Mouse (Mus musculus) MEL (cell line): ENCODE results near the gene Pgpep1l. TPM values are rescaled to one million over a fixed set of nuclear protein-coding genes. Genes with fewer than 3 reads are reported as not detected.

Source experiments
- DNase-seq: peaks from one replicate; pipeline ENCODE4 v3.0.0; 2011; ENCODE audit warnings: low read depth, low spot score
- H3K27ac ChIP-seq: 2 replicates; pipeline ENCODE4 v1.5.1; 2012; ENCODE audit warnings: low read depth, mild to moderate bottlenecking, control low read depth, low read length, moderate library complexity; ENCODE audit not compliant: control insufficient read depth
- H3K27me3 ChIP-seq, 2 experiments: fragments of 150-350 bp in 1 of 2; sonication (generic) in 1 of 2; 2 replicates each; pipeline ENCODE4 v1.6.1; 2012; ENCODE audit warnings: low read length in 2 of 2, mild to moderate bottlenecking in 2 of 2, improper control_type of control experiment in 1 of 2, moderate library complexity in 1 of 2; ENCODE audit not compliant: insufficient read depth in 2 of 2, control insufficient read depth in 1 of 2
- H3K36me3 ChIP-seq, 2 experiments: 2 replicates each; pipeline ENCODE4 v1.6.1; 2012 to 2014; ENCODE audit warnings: low read length in 2 of 2, improper control_type of control experiment in 1 of 2, inconsistent platforms in 1 of 2, mild to moderate bottlenecking in 1 of 2; ENCODE audit not compliant: insufficient read depth in 2 of 2, control insufficient read depth in 1 of 2
- H3K4me1 ChIP-seq, 2 experiments: fragments of 150-350 bp in 1 of 2; sonication (generic) in 1 of 2; 2 replicates each; pipeline ENCODE4 v1.6.1; 2012; ENCODE audit warnings: low read length in 2 of 2, improper control_type of control experiment in 1 of 2, mild to moderate bottlenecking in 1 of 2; ENCODE audit not compliant: insufficient read depth in 2 of 2, control insufficient read depth in 1 of 2
- H3K4me3 ChIP-seq, 2 experiments: fragments of 150-350 bp in 1 of 2; sonication (generic) in 1 of 2; 2 replicates each; pipeline ENCODE4 v1.5.1; 2012; ENCODE audit warnings: low read depth in 2 of 2, low read length in 2 of 2, mild to moderate bottlenecking in 2 of 2, moderate library complexity in 2 of 2, control low read depth in 1 of 2, improper control_type of control experiment in 1 of 2; ENCODE audit not compliant: control insufficient read depth in 1 of 2, insufficient read depth in 1 of 2
- H3K79me2 ChIP-seq: 2 replicates; pipeline ENCODE4 v1.6.1; 2012; ENCODE audit warnings: mild to moderate bottlenecking, low read length, moderate library complexity; ENCODE audit not compliant: control insufficient read depth, poor library complexity, insufficient read depth
- H3K9ac ChIP-seq: 2 replicates; pipeline ENCODE4 v1.6.1; 2012; ENCODE audit warnings: low read depth, mild to moderate bottlenecking, control low read depth, low read length, moderate library complexity; ENCODE audit not compliant: control insufficient read depth, poor library complexity, severe bottlenecking
- H3K9me3 ChIP-seq: fragments of 150-350 bp; sonication (generic); replicated peaks from 2 replicates; pipeline ENCODE4 v1.6.1; 2012; ENCODE audit warnings: mild to moderate bottlenecking, low read length, improper control_type of control experiment, moderate library complexity; ENCODE audit not compliant: insufficient read depth
- BHLHE40 ChIP-seq: IDR thresholded peaks from 2 replicates; pipeline ENCODE4 v1.6.1; 2012; ENCODE audit warnings: low read depth, mild to moderate bottlenecking, inconsistent platforms, low read length, improper control_type of control experiment, borderline replicate concordance
- CHD2 ChIP-seq: IDR thresholded peaks from 2 replicates; pipeline ENCODE4 v1.6.1; 2011; ENCODE audit warnings: low read length, improper control_type of control experiment
- CTCF ChIP-seq, 3 experiments: IDR thresholded peaks in 2 of 3; conservative IDR thresholded peaks in 1 of 3; 2 replicates each; pipeline ENCODE4 v1.5.1; 2011 to 2012; ENCODE audit warnings: low read length in 3 of 3, low read depth in 2 of 3, mild to moderate bottlenecking in 2 of 3, improper control_type of control experiment in 1 of 3, inconsistent platforms in 1 of 3, mixed read lengths in 1 of 3, moderate library complexity in 1 of 3; ENCODE audit not compliant: control insufficient read depth in 1 of 3, insufficient read depth in 1 of 3, poor library complexity in 1 of 3, severe bottlenecking in 1 of 3
- E2F4 ChIP-seq: IDR thresholded peaks from 2 replicates; pipeline ENCODE4 v1.6.1; 2011; ENCODE audit warnings: low read depth, low read length, improper control_type of control experiment, borderline replicate concordance
- ELF1 ChIP-seq: IDR thresholded peaks from 2 replicates; pipeline ENCODE4 v1.6.1; 2014; ENCODE audit warnings: low read depth, mild to moderate bottlenecking, inconsistent platforms, low read length, improper control_type of control experiment, moderate library complexity
- EP300 ChIP-seq, 2 experiments: IDR thresholded peaks; 2 replicates each; pipeline ENCODE4 v1.6.1; 2011; ENCODE audit warnings: improper control_type of control experiment in 2 of 2, low read length in 2 of 2, low read depth in 1 of 2, mild to moderate bottlenecking in 1 of 2
- ETS1 ChIP-seq: IDR thresholded peaks from 2 replicates; pipeline ENCODE4 v1.6.1; 2012; ENCODE audit warnings: low read depth, mild to moderate bottlenecking, inconsistent platforms, low read length, improper control_type of control experiment, moderate library complexity
- GATA1 ChIP-seq: IDR thresholded peaks from 2 replicates; pipeline ENCODE4 v1.6.1; 2011; ENCODE audit warnings: low read depth, low read length, improper control_type of control experiment
- HCFC1 ChIP-seq: IDR thresholded peaks from 2 replicates; pipeline ENCODE4 v1.6.1; 2012; ENCODE audit warnings: low read depth, mild to moderate bottlenecking, inconsistent platforms, low read length, improper control_type of control experiment, moderate library complexity
- KAT2A ChIP-seq: conservative IDR thresholded peaks from 2 replicates; pipeline ENCODE4 v1.6.1; 2012; ENCODE audit warnings: low read depth, low read length, improper control_type of control experiment, inconsistent platforms
- MAFK ChIP-seq: IDR thresholded peaks from 2 replicates; pipeline ENCODE4 v1.6.1; 2011; ENCODE audit warnings: low read depth, mild to moderate bottlenecking, low read length, improper control_type of control experiment, borderline replicate concordance
- MAX ChIP-seq: IDR thresholded peaks from 2 replicates; pipeline ENCODE4 v1.6.1; 2011; ENCODE audit warnings: low read length, improper control_type of control experiment
- MEF2A ChIP-seq: IDR thresholded peaks from 2 replicates; pipeline ENCODE4 v1.6.1; 2014; ENCODE audit warnings: low read depth, mild to moderate bottlenecking, inconsistent platforms, low read length, improper control_type of control experiment; ENCODE audit not compliant: poor library complexity, insufficient replicate concordance, severe bottlenecking; ENCODE audit errors: extremely low read depth
- MXI1 ChIP-seq: IDR thresholded peaks from 2 replicates; pipeline ENCODE4 v1.6.1; 2011; ENCODE audit warnings: mild to moderate bottlenecking, low read depth, low read length, improper control_type of control experiment
- NRF1 ChIP-seq: IDR thresholded peaks from 2 replicates; pipeline ENCODE4 v1.6.1; 2014; ENCODE audit warnings: low read depth, mild to moderate bottlenecking, inconsistent platforms, low read length, improper control_type of control experiment, moderate library complexity; ENCODE audit not compliant: poor library complexity, insufficient read depth, severe bottlenecking
- POLR2A ChIP-seq, 2 experiments: IDR thresholded peaks; 2 replicates each; pipeline ENCODE4 v1.6.1; 2011 to 2012; ENCODE audit warnings: low read length in 2 of 2, mild to moderate bottlenecking in 2 of 2, control low read depth in 1 of 2, improper control_type of control experiment in 1 of 2, low read depth in 1 of 2, moderate library complexity in 1 of 2; ENCODE audit not compliant: control insufficient read depth in 1 of 2, insufficient read depth in 1 of 2, poor library complexity in 1 of 2
- POLR2AphosphoS5 ChIP-seq: IDR thresholded peaks from 2 replicates; pipeline ENCODE4 v1.6.1; 2012; ENCODE audit warnings: low read depth, borderline replicate concordance, mild to moderate bottlenecking, inconsistent platforms, low read length, moderate library complexity, mixed read lengths
- RAD21 ChIP-seq: IDR thresholded peaks from 2 replicates; pipeline ENCODE4 v1.6.1; 2011; ENCODE audit warnings: mild to moderate bottlenecking, low read depth, low read length, improper control_type of control experiment
- RCOR1 ChIP-seq: IDR thresholded peaks from 2 replicates; pipeline ENCODE4 v1.6.1; 2012; ENCODE audit warnings: low read depth, mild to moderate bottlenecking, inconsistent platforms, low read length, improper control_type of control experiment
- SIN3A ChIP-seq: IDR thresholded peaks from 2 replicates; pipeline ENCODE4 v1.6.1; 2012; ENCODE audit warnings: low read length, improper control_type of control experiment, inconsistent platforms
- SMC3 ChIP-seq: IDR thresholded peaks from 2 replicates; pipeline ENCODE4 v1.6.1; 2011; ENCODE audit warnings: low read depth, low read length, improper control_type of control experiment
- TAL1 ChIP-seq: IDR thresholded peaks from 2 replicates; pipeline ENCODE4 v1.6.1; 2012; ENCODE audit warnings: mild to moderate bottlenecking, inconsistent platforms, low read length, moderate library complexity, mixed read lengths
- TBP ChIP-seq: IDR thresholded peaks from 2 replicates; pipeline ENCODE4 v1.8.0; 2011; ENCODE audit warnings: low read depth, low read length, improper control_type of control experiment
- TCF12 ChIP-seq: IDR thresholded peaks from 2 replicates; pipeline ENCODE4 v1.6.1; 2014; ENCODE audit warnings: low read depth, mild to moderate bottlenecking, inconsistent platforms, low read length, improper control_type of control experiment, moderate library complexity
- UBTF ChIP-seq: IDR thresholded peaks from 2 replicates; pipeline ENCODE4 v1.6.1; 2012; ENCODE audit warnings: low read depth, mild to moderate bottlenecking, inconsistent platforms, low read length, improper control_type of control experiment, moderate library complexity, borderline replicate concordance; ENCODE audit not compliant: insufficient read depth
- USF2 ChIP-seq, 2 experiments: IDR thresholded peaks; 2 replicates each; pipeline ENCODE4 v1.6.1; 2011 to 2012; ENCODE audit warnings: improper control_type of control experiment in 2 of 2, low read length in 2 of 2, borderline replicate concordance in 1 of 2, inconsistent platforms in 1 of 2, low read depth in 1 of 2, mild to moderate bottlenecking in 1 of 2; ENCODE audit not compliant: insufficient read depth in 1 of 2
- ZKSCAN1 ChIP-seq: IDR thresholded peaks from 2 replicates; pipeline ENCODE4 v1.6.1; 2012; ENCODE audit warnings: low read depth, mild to moderate bottlenecking, inconsistent platforms, low read length, improper control_type of control experiment, moderate library complexity
- ZMIZ1 ChIP-seq: IDR thresholded peaks from 2 replicates; pipeline ENCODE4 v1.6.1; 2012; ENCODE audit warnings: low read depth, mild to moderate bottlenecking, inconsistent platforms, low read length, improper control_type of control experiment, moderate library complexity
- ZNF384 ChIP-seq: IDR thresholded peaks from 2 replicates; pipeline ENCODE4 v1.6.1; 2012; ENCODE audit warnings: low read depth, mild to moderate bottlenecking, inconsistent platforms, low read length, improper control_type of control experiment
- polyA plus RNA-seq, 2 experiments: library from polyadenylated mRNA; stranded (reverse) in 1 of 2; unstranded in 1 of 2; fragments of >175 nt in 1 of 2; fragments of >200 nt in 1 of 2; gene quantifications; 2 replicates each; pipeline versions ENCODE4 v1.2.1 to v1.2.4; 2012; ENCODE audit warnings: low replicate concordance in 2 of 2, low read depth in 1 of 2; ENCODE audit not compliant: insufficient read length in 2 of 2, insufficient read depth in 1 of 2, missing spikeins in 1 of 2
- total RNA-seq: library from RNA; depleted of rRNA; stranded (reverse); fragments of 300-350 nt; gene quantifications from 2 replicates; pipeline ENCODE4 v1.2.3, GENCODE M21; 2012

Gene Pgpep1l
- total and polyA plus RNA-seq, 3 experiments, result not detected

DNA sequence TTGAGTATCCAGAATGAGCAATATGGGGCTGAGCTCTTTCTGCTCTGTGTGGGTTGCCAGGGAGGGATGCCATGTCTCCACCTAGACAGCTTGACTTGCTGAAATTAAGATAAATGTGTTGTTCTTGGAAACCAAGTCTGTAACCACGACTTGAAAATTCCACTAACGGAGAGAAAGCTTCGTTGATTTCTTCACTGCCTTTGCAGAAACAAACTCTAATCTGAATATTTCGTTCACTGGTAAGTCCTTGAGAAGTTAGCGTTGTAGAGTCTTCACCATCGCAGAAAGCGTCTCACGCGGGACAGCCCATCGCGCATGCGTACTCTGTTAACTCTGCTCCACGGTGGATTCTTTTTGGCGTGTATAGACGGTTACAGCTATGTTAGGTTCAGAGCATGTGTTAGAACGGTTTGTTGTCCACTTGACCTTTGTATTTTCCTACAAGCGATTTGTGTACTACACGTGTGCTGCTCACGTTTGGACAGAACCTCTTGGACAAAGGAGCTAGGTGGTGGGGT lies 16.4 kb upstream of the Pgpep1l start:
- H3K27me3 ChIP-seq, result no peaks in the 10 kb centered on the region
- TF ChIP-seq NRF1 (no peak), HCFC1 (no peak), EP300 (IDR thresholded peaks at IDR 0.05; ENCODE audit: low read depth in 1 of 2, low read length in 2 of 2) (no peak), ZNF384 (no peak), KAT2A (no peak), ETS1 (no peak), TBP (no peak), ZMIZ1 (no peak), ELF1 (no peak), TAL1 (no peak), USF2 (IDR thresholded peaks at IDR 0.05; ENCODE audit: borderline replicate concordance in 1 of 2, insufficient read depth in 1 of 2, low read depth in 1 of 2, low read length in 2 of 2) (no peak), CTCF (IDR thresholded peaks at IDR 0.05 in 2 of 3, conservative IDR thresholded peaks at IDR 0.05 in 1 of 3; ENCODE audit: control insufficient read depth in 1 of 3, insufficient read depth in 1 of 3, low read depth in 2 of 3, low read length in 3 of 3, poor library complexity in 1 of 3, severe bottlenecking in 1 of 3) (no peak), POLR2AphosphoS5 (no peak), ZKSCAN1 (no peak), E2F4 (no peak), MXI1 (no peak), POLR2A (IDR thresholded peaks at IDR 0.05; ENCODE audit: control insufficient read depth in 1 of 2, insufficient read depth in 1 of 2, low read depth in 1 of 2, low read length in 2 of 2, poor library complexity in 1 of 2) (no peak), GATA1 (no peak)
- no peak for DNase-seq
- H3K9me3 ChIP-seq, result no peaks in the 10 kb centered on the region
- H3K4me3 ChIP-seq, result no peak overlapping the region
- H3K36me3 ChIP-seq, result no peaks in the 10 kb centered on the region
- no peak overlapping the region for H3K9ac ChIP-seq
- no peaks in the 10 kb centered on the region for H3K79me2 ChIP-seq
- H3K27ac ChIP-seq, result no peak overlapping the region
- H3K4me1 ChIP-seq, result no peaks in the 10 kb centered on the region

DNA sequence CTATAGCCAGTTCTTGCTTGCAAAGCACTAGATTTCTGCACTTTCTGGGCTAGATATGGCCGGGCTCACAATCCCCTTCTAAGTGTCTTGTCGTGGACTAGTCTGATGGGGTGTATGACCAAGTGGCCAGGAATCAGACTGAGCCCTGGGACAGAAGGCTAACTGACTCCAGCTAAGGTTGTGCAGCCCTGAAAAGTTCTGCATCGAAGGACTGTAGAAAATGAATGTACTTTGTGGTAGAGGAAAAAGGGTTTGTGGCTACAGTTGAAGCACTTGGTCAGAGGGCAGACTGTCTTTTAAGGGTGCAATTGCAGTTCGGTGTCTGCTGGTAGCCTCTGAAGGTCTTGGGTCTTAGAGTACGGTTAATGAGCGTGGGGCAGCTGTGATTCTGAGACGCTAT lies 15.4 kb upstream of the Pgpep1l start:
- TF ChIP-seq CHD2 (no peak), TCF12 (no peak), BHLHE40 (no peak), ELF1 (no peak), MAX (no peak), GATA1 (no peak), POLR2AphosphoS5 (no peak), EP300 (IDR thresholded peaks at IDR 0.05; ENCODE audit: low read depth in 1 of 2, low read length in 2 of 2) (no peak), RCOR1 (no peak), KAT2A (no peak), MAFK (no peak), ZKSCAN1 (no peak), SIN3A (no peak), UBTF (no peak), RAD21 (no peak), SMC3 (no peak), ZNF384 (no peak), MEF2A (no peak), USF2 (IDR thresholded peaks at IDR 0.05; ENCODE audit: borderline replicate concordance in 1 of 2, insufficient read depth in 1 of 2, low read depth in 1 of 2, low read length in 2 of 2) (no peak)
- TF ChIP-seq, all 39 proteins: peak for 0
- Histone ChIP-seq H3K4me3 (no peak overlapping the region), H3K27ac (no peak overlapping the region), H3K27me3 (no peaks in the 10 kb centered on the region), H3K36me3 (no peaks in the 10 kb centered on the region), H3K4me1 (no peaks in the 10 kb centered on the region), H3K9me3 (no peaks in the 10 kb centered on the region), H3K9ac (no peak overlapping the region), H3K79me2 (no peaks in the 10 kb centered on the region)
- DNase-seq, result no peak
